Mouse (Mus musculus) lung, postnatal 0 days (tissue): ENCODE measurements around the gene Snx10. TPM values are rescaled to one million over a fixed set of nuclear protein-coding genes. Genes with fewer than 3 reads are reported as not detected.

Experiments
- ATAC-seq: fragments of 200-750 bp; cut with Nextera tagmentation; 2 replicates; pipeline ENCODE4 v1.8.0; 2017; ENCODE audit warnings: moderate library complexity
- DNase-seq: peaks from one replicate; pipeline ENCODE4 v3.0.0-alpha.2; 2016; ENCODE audit warnings: low spot score
- H3K27ac ChIP-seq: fragments of 300-500 bp; sonication (generic); 2 replicates; pipeline ENCODE4 v1.5.1; 2014; ENCODE audit warnings: antibody characterized with exemption, mild to moderate bottlenecking, low read length, mixed read lengths
- H3K27me3 ChIP-seq: fragments of 300-500 bp; sonication (generic); replicated peaks from 2 replicates; pipeline ENCODE4 v1.6.1; 2014; ENCODE audit warnings: low read length, mixed read lengths; ENCODE audit not compliant: insufficient read depth
- H3K36me3 ChIP-seq: fragments of 300-500 bp; sonication (generic); 2 replicates; pipeline ENCODE4 v1.6.1; 2014; ENCODE audit warnings: low read length, mixed read lengths; ENCODE audit not compliant: insufficient read depth
- H3K4me1 ChIP-seq: fragments of 300-500 bp; sonication (generic); 2 replicates; pipeline ENCODE4 v1.6.1; 2014; ENCODE audit warnings: antibody characterized with exemption, low read depth, low read length, mixed read lengths; ENCODE audit not compliant: insufficient read depth
- H3K4me2 ChIP-seq: fragments of 300-500 bp; sonication (generic); replicated peaks from 2 replicates; pipeline ENCODE4 v1.6.1; 2014; ENCODE audit warnings: low read depth, mild to moderate bottlenecking, low read length, moderate library complexity, mixed read lengths
- H3K4me3 ChIP-seq: fragments of 300-500 bp; sonication (generic); 2 replicates; pipeline ENCODE4 v1.5.1; 2014; ENCODE audit warnings: low read depth, low read length
- H3K9ac ChIP-seq: fragments of 300-500 bp; sonication (generic); replicated peaks from 2 replicates; pipeline ENCODE4 v1.6.1; 2014; ENCODE audit warnings: low read depth, mild to moderate bottlenecking
- H3K9me3 ChIP-seq: fragments of 300-500 bp; sonication (generic); 2 replicates; pipeline ENCODE4 v1.6.1; 2016; ENCODE audit warnings: low read length, mixed read lengths
- CTCF ChIP-seq: IDR thresholded peaks from 2 replicates; pipeline ENCODE4 v1.5.1; 2016; ENCODE audit warnings: antibody characterized with exemption, mild to moderate bottlenecking
- EP300 ChIP-seq: IDR thresholded peaks from 2 replicates; pipeline ENCODE4 v1.6.1; 2016; ENCODE audit warnings: antibody characterized with exemption, mild to moderate bottlenecking, control low read depth
- WGBS: fragments of 180-500 bp; shearing (Covaris S2); extraction: QIAGEN DNeasy Blood & Tissue Kit; methylation state at CpG from one replicate; pipeline ENCODE4 v1.1.7; 2014; 5-methylcytosine and 5-hydroxymethylcytosine counted together
- polyA plus RNA-seq: library from polyadenylated mRNA; unstranded; fragments of >200 nt; fragmentation: Nextera tagmentation; extraction: Ambion mirVana; gene quantifications from 2 replicates; pipeline ENCODE4 v1.2.1, GENCODE M21; 2015

The Snx10 gene
- polyA plus RNA-seq, 1 experiment from 2014 or later, result 11.8 TPM

DNA sequence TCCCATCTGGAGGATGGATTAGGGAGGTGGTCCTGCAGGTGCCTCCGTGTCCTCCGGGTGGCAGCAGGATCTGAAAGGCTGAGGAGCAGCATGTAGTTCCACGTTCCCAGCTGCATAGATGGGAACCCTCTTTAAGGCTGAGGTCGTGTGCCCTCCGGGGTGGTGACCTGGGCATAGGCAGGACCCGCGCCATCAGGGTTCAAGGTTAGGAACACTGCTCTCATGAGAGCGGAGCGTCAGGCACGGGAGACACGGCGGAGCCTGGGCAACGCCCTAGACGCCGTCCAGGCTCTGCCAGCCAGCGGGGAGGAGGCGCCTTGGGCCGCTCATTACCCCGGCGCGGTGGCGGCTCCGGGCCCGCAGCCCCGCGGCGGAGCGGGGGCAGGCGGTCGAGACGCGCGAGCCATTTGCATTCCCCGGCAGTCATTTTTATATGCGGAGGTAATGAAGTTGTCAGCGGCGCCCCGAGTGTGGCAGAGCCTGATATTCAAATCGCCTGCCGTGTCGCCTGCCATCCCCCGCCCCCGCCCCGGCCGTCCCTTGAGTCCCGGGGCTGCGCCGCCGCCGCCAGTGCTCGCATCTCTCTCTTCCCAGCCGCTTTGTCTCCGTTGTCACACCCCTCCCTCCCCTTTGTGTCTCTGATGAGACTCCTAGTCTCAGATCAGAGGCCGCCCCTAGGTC, 88.8 kb downstream of the Snx10 start:
- H3K4me2 ChIP-seq, result peak overlapping the region; percentile 89
- WGBS, result 2% methylated on average over 41 of the region's 54 CpGs
- peak; percentile 76 for TF ChIP-seq CTCF
- no peak for TF ChIP-seq EP300
- peak overlapping the region; percentile 50 for H3K4me3 ChIP-seq
- no peak overlapping the region for H3K27ac ChIP-seq
- H3K9me3 ChIP-seq, result no peaks in the 10 kb centered on the region
- ATAC-seq (peak; percentile 89), DNase-seq (peak; percentile 59)
- 0 out of 2 replicates have a peak, but pooled peaks cover 4% of the 10 kb centered on the region for H3K27me3 ChIP-seq
- H3K36me3 ChIP-seq, result no peaks in the 10 kb centered on the region
- peak overlapping the region; percentile 26; the same call in 1 of the 2 replicates for H3K9ac ChIP-seq
- no peaks in the 10 kb centered on the region for H3K4me1 ChIP-seq

DNA sequence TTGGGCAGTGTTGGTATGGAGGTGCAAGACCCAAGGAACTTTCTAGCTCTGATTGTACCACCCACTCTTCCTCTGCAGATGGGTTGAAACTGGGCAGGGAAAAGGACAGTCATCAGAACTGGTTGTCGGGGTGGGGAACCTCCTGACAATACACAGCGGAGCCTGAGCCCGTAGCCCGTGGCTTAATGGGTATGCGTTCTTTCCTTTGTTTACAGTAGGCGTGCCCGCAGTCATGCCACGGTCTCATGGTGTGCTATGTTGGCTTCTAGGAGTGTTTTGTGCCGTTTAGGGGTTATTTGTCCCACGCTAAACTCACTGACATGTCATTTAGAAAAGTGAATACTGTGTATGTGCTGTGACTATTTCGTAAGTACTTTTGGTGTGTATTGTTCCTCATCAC, 90.0 kb downstream of the Snx10 start:
- H3K27ac ChIP-seq, result no peak overlapping the region
- no peaks in the 10 kb centered on the region for H3K36me3 ChIP-seq
- DNase-seq (no peak), ATAC-seq (no peak)
- no peak overlapping the region for H3K4me3 ChIP-seq
- no peak overlapping the region for H3K4me2 ChIP-seq
- WGBS, result 64% methylated on average over 11 of the region's 11 CpGs
- H3K4me1 ChIP-seq, result no peaks in the 10 kb centered on the region
- H3K9me3 ChIP-seq, result no peaks in the 10 kb centered on the region
- H3K9ac ChIP-seq, result no peak overlapping the region
- H3K27me3 ChIP-seq, result 0 out of 2 replicates have a peak, but pooled peaks cover 4% of the 10 kb centered on the region
- no peak for TF ChIP-seq CTCF
- TF ChIP-seq EP300, result no peak

DNA sequence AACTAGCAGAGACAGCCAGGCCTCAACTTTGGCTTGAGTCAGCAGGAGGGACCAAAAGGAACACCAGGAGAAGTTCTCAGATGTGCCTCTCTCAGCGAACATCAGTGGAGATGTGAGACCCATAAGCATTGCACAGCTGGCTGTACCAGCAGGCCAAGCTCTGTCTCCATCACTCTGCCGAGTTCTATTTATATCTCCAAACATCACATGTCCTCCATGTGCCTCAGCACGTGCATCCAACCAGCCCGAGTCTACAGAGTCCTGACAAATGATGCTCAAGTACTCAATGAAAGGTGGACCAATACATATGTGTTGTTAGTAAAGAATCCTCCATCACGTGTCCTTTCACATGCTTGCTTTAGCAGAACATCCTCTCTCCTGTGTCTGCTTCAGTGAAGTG, 103.1 kb downstream of the Snx10 start:
- no peak overlapping the region for H3K27ac ChIP-seq
- no peaks in the 10 kb centered on the region for H3K36me3 ChIP-seq
- no peaks in the 10 kb centered on the region for H3K4me1 ChIP-seq
- DNase-seq (no peak), ATAC-seq (no peak)
- H3K9ac ChIP-seq, result no peak overlapping the region
- WGBS, result 75% methylated on average over 5 of the region's 5 CpGs
- no peaks in the 10 kb centered on the region for H3K27me3 ChIP-seq
- no peak overlapping the region for H3K4me3 ChIP-seq
- no peak overlapping the region for H3K4me2 ChIP-seq
- TF ChIP-seq CTCF (no peak), EP300 (no peak)
- H3K9me3 ChIP-seq, result no peaks in the 10 kb centered on the region

DNA sequence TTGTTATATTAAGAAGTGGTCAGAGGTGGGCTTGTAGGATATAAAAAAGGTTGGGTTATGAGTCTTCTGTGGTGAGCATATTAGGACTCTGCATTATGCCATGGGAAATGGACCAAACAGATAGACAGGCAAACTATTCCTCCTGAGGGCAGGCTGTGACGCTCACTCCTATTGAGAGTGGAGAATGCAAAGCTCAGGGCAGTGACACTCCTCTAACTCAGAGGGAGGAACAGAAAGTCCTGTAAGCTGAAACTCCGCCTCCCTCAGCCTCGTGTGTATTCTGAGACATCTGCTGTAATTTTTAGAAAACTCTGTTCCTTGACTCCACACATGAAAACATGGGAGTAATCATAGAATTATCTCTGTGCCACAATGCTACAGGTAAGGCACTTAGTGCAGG, 106.0 kb downstream of the Snx10 start:
- H3K27ac ChIP-seq, result no peak overlapping the region
- ATAC-seq (peak; percentile 59), DNase-seq (peak; percentile 21)
- WGBS, result 36% methylated on average over 3 of the region's 3 CpGs
- H3K36me3 ChIP-seq, result no peaks in the 10 kb centered on the region
- H3K9me3 ChIP-seq, result no peaks in the 10 kb centered on the region
- TF ChIP-seq EP300 (no peak), CTCF (no peak)
- H3K9ac ChIP-seq, result no peak overlapping the region
- H3K27me3 ChIP-seq, result no peaks in the 10 kb centered on the region
- no peak overlapping the region for H3K4me2 ChIP-seq
- no peak overlapping the region for H3K4me3 ChIP-seq
- no peaks in the 10 kb centered on the region for H3K4me1 ChIP-seq

DNA sequence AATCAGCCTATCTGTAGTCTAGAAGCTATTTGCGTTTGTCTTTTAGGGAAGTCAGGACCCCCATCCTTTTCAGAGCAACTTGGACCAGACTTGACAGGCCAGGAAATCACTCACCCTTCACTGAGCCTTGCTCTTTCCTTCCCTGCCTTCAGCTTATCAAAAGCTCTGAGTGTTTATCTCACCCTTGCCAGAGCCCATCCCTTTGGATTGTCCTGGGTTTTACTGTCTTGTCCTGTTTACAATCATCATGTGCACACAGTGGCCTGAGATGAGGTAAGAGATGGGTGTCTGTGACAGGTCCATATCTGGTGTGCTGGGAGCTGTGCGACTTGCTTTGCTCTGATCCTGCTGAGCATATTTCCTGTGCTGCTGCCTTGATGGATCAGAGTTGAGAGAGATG, 106.5 kb downstream of the Snx10 start:
- H3K27ac ChIP-seq, result no peak overlapping the region
- TF ChIP-seq CTCF, result no peak
- peak; percentile 96 for TF ChIP-seq EP300
- DNase-seq (peak; percentile 50), ATAC-seq (peak; percentile 87)
- no peak overlapping the region for H3K4me3 ChIP-seq
- H3K4me1 ChIP-seq, result no peaks in the 10 kb centered on the region
- no peak overlapping the region for H3K4me2 ChIP-seq
- no peaks in the 10 kb centered on the region for H3K36me3 ChIP-seq
- no peaks in the 10 kb centered on the region for H3K27me3 ChIP-seq
- no peaks in the 10 kb centered on the region for H3K9me3 ChIP-seq
- 35% methylated on average over 2 of the region's 2 CpGs for WGBS
- no peak overlapping the region for H3K9ac ChIP-seq

DNA sequence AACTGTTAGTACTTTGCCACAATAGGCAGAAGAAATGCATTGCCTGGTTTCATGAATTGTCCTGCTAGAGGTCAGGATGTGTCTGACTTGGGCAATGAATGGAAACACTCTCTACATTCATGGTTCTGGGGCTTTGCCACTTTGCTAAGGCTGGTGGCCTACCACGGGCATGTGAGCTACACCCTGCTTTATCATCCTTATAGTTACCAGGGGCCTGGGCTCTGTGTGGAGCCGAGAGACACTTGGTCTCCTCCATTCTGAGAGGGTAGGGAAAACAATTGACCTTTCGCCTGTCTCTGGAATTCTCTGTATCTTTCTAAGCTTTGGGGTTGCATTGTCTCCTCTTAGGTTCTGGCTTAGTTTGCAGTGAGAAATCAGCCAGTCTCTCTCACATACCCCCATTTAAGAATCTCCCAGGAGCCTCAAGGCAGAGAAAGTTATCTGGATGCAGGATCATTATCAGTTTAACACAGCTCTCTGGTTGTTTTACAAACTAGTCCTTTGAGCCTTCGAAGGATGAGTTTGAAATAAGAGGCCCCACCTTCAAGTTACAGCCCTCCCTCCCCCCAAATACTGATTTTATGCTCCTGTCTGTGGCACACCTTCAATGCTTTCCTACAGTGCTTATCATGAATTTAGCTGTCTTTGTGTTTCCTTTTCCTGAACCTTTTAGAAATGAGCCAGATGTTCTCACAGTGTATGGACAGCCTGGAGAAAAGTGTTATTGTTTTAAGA, 109.4 kb downstream of the Snx10 start:
- Histone ChIP-seq H3K27ac (peak overlapping the region; percentile 51; the same call in 1 of the 2 replicates), H3K36me3 (no peaks in the 10 kb centered on the region), H3K4me2 (no peak overlapping the region), H3K27me3 (no peaks in the 10 kb centered on the region), H3K9ac (no peak overlapping the region), H3K4me1 (no peaks in the 10 kb centered on the region), H3K4me3 (no peak overlapping the region), H3K9me3 (no peaks in the 10 kb centered on the region)
- 50% methylated on average over 4 of the region's 4 CpGs for WGBS
- no peak for DNase-seq
- no peak for ATAC-seq
- peak; percentile 63 for TF ChIP-seq EP300
- no peak for TF ChIP-seq CTCF
